ENCODE assay signal across 16 mouse cellular contexts in the genomic region with DNA sequence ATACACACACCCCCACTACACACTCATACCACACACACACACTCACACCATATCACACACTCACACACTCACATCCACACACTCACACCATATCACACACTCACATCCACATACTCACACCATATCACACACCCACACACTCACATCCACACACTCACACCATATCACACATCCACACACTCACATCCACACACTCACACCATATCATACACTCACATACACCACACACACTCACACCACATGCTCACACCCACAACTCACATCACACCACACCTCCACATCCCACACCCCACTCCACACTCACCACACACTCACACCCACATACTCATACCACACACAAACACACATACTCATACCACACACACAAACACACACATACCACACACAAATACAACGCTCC. TPM values are rescaled to one million over a fixed set of nuclear protein-coding genes. Genes with fewer than 3 reads are reported as not detected.
DNase-seq lines count a peak whose midpoint lies in the region; ATAC-seq and TF ChIP-seq lines count a peak whose summit lies in the region.
"Had no signal": no experiment of that assay in that cellular context is flagged by ENCODE, and none has a peak within 500 bp of the region (broad histone marks: within the 10 kb centered on the region; RNA-seq: fewer than 3 reads in every experiment).

No protein-coding gene starts in this region.

- ATAC-seq in forebrain, embryonic 12.5 days (ENCODE audit: low FRiP score), result no peak
- ATAC-seq in forebrain, embryonic 11.5 days (replicated peaks; ENCODE audit: low FRiP score), result no peak
- 0 out of 2 replicates have a peak, but pooled peaks have one; percentile 43 for ATAC-seq in kidney, postnatal 0 days (replicated peaks; ENCODE audit: low FRiP score, low read depth)
- no peak for ATAC-seq in kidney, embryonic 15.5 days (replicated peaks; ENCODE audit: low FRiP score)
- no peak for ATAC-seq in G1E (ENCODE audit: extremely low read depth, insufficient number of reproducible peaks, low FRiP score, poor library complexity, severe bottlenecking)

- H3K4me1 ChIP-seq in forebrain, embryonic 12.5 days, result peaks cover 27% of the 10 kb centered on the region
- peaks cover 3% of the 10 kb centered on the region for H3K4me1 ChIP-seq in forebrain, embryonic 11.5 days (replicated peaks; ENCODE audit: control insufficient read depth, insufficient read depth, low read length)
- no peaks in the 10 kb centered on the region for H3K4me1 ChIP-seq in kidney, postnatal 0 days (replicated peaks; ENCODE audit: insufficient read depth, low read length)
- no peaks in the 10 kb centered on the region for H3K4me1 ChIP-seq in kidney, embryonic 15.5 days
- H3K4me1 ChIP-seq in G1E (ENCODE audit: insufficient read depth, low read depth, low read length) (no peaks in the 10 kb centered on the region), MEL (ENCODE audit: control insufficient read depth in 1 of 2, insufficient read depth in 2 of 2, low read length in 2 of 2) (no peaks in the 10 kb centered on the region)
- H3K4me1 ChIP-seq: embryonic facial prominence, embryonic 12.5 days had no signal

- no peaks in the 10 kb centered on the region for H3K36me3 ChIP-seq in forebrain, embryonic 12.5 days (replicated peaks)
- no peaks in the 10 kb centered on the region for H3K36me3 ChIP-seq in forebrain, embryonic 11.5 days (ENCODE audit: control insufficient read depth, insufficient read depth, low read length)
- no peaks in the 10 kb centered on the region for H3K36me3 ChIP-seq in kidney, postnatal 0 days (ENCODE audit: insufficient read depth, low read length)
- no peaks in the 10 kb centered on the region for H3K36me3 ChIP-seq in kidney, embryonic 15.5 days
- H3K36me3 ChIP-seq in G1E (replicated peaks), result no peaks in the 10 kb centered on the region
- H3K36me3 ChIP-seq in MEL (ENCODE audit: control insufficient read depth in 1 of 2, insufficient read depth in 2 of 2, low read length in 2 of 2), result no peaks in the 10 kb centered on the region
- H3K36me3 ChIP-seq: embryonic facial prominence, embryonic 10.5 days; embryonic facial prominence, embryonic 12.5 days; forebrain, embryonic 10.5 days had no signal

- DNase-seq in forebrain, embryonic 11.5 days (ENCODE audit: low spot score), result no peak
- DNase-seq in kidney, postnatal 0 days (ENCODE audit: low spot score), result no peak
- DNase-seq in G1E (ENCODE audit: low spot score), result no peak
- DNase-seq in MEL (ENCODE audit: low read depth, low spot score), result no peak
- DNase-seq in urinary bladder, postnatal 10 days (ENCODE audit: low spot score), result no peak
- DNase-seq in ovary, adult 18-20 months (ENCODE audit: low spot score), result no peak
- DNase-seq: adrenal gland, adult 2 months; adrenal gland, postnatal 14 days; adrenal gland, postnatal 36 days; cerebellum, adult 18-20 months; cerebellum, postnatal 10 days had no signal

- H3K4me2 ChIP-seq in forebrain, embryonic 12.5 days, result no peak overlapping the region
- H3K4me2 ChIP-seq in forebrain, embryonic 11.5 days (ENCODE audit: low read depth, low read length, severe bottlenecking), result no peak overlapping the region
- H3K4me2 ChIP-seq in kidney, postnatal 0 days (ENCODE audit: low read length), result no peak overlapping the region
- no peak overlapping the region for H3K4me2 ChIP-seq in kidney, embryonic 15.5 days
- H3K4me2 ChIP-seq: embryonic facial prominence, embryonic 12.5 days had no signal

- H3K4me3 ChIP-seq in forebrain, embryonic 12.5 days (replicated peaks), result no peak overlapping the region
- H3K4me3 ChIP-seq in forebrain, embryonic 11.5 days (ENCODE audit: low read depth, low read length), result no peak overlapping the region
- no peak overlapping the region for H3K4me3 ChIP-seq in kidney, postnatal 0 days (replicated peaks; ENCODE audit: low read depth, low read length)
- H3K4me3 ChIP-seq in kidney, embryonic 15.5 days (replicated peaks), result no peak overlapping the region
- H3K4me3 ChIP-seq in G1E (ENCODE audit: low read depth, low read length) (peak overlapping the region; percentile 2; the same call in 1 of the 2 replicates), MEL (ENCODE audit: control insufficient read depth in 1 of 2, insufficient read depth in 1 of 2, low read depth in 2 of 2, low read length in 2 of 2) (no peak overlapping the region)
- H3K4me3 ChIP-seq: embryonic facial prominence, embryonic 10.5 days; embryonic facial prominence, embryonic 12.5 days; forebrain, embryonic 10.5 days had no signal

- H3K27me3 ChIP-seq in forebrain, embryonic 12.5 days, result no peaks in the 10 kb centered on the region
- no peaks in the 10 kb centered on the region for H3K27me3 ChIP-seq in forebrain, embryonic 11.5 days (ENCODE audit: control insufficient read depth, insufficient read depth, low read length)
- no peaks in the 10 kb centered on the region for H3K27me3 ChIP-seq in kidney, postnatal 0 days (ENCODE audit: insufficient read depth, low read length)
- no peaks in the 10 kb centered on the region for H3K27me3 ChIP-seq in kidney, embryonic 15.5 days
- H3K27me3 ChIP-seq in G1E (ENCODE audit: insufficient read depth, low read length) (no peaks in the 10 kb centered on the region; the same call in 1 of the 2 replicates), MEL (ENCODE audit: control insufficient read depth in 1 of 2, insufficient read depth in 2 of 2, low read length in 2 of 2) (no peaks in the 10 kb centered on the region)
- H3K27me3 ChIP-seq: embryonic facial prominence, embryonic 12.5 days had no signal

- WGBS in forebrain, embryonic 12.5 days, result 89% methylated on average over 1 of the region's 1 CpGs
- WGBS in forebrain, embryonic 11.5 days, result 90% methylated on average over 1 of the region's 1 CpGs
- WGBS in kidney, postnatal 0 days, result 94% methylated on average over 1 of the region's 1 CpGs
- 97% methylated on average over 1 of the region's 1 CpGs for WGBS in kidney, embryonic 15.5 days

- TF ChIP-seq RAD21 in MEL (IDR thresholded peaks at IDR 0.05; ENCODE audit: low read depth, low read length), result no peak

- no peak overlapping the region for H3K9ac ChIP-seq in forebrain, embryonic 12.5 days
- no peak overlapping the region for H3K9ac ChIP-seq in forebrain, embryonic 11.5 days (ENCODE audit: low read length)
- no peak overlapping the region for H3K9ac ChIP-seq in kidney, postnatal 0 days (ENCODE audit: low read depth, low read length)
- no peak overlapping the region for H3K9ac ChIP-seq in kidney, embryonic 15.5 days
- no peak overlapping the region for H3K9ac ChIP-seq in MEL (ENCODE audit: control insufficient read depth, low read depth, low read length, poor library complexity, severe bottlenecking)
- H3K9ac ChIP-seq: embryonic facial prominence, embryonic 12.5 days had no signal

- no peak for TF ChIP-seq CTCF in kidney, postnatal 0 days (IDR thresholded peaks at IDR 0.05; ENCODE audit: low read depth)
- TF ChIP-seq CTCF in G1E (IDR thresholded peaks at IDR 0.05; ENCODE audit: low read depth, low read length), result no peak
- TF ChIP-seq CTCF in MEL (IDR thresholded peaks at IDR 0.05 in 2 of 3, conservative IDR thresholded peaks at IDR 0.05 in 1 of 3; ENCODE audit: control insufficient read depth in 1 of 3, insufficient read depth in 1 of 3, low read depth in 2 of 3, low read length in 3 of 3, poor library complexity in 1 of 3, severe bottlenecking in 1 of 3), result no peak

- H3K27ac ChIP-seq in forebrain, embryonic 12.5 days, result 0 out of 2 replicates have a peak overlapping the region, but pooled peaks have one; percentile 21
- no peak overlapping the region for H3K27ac ChIP-seq in forebrain, embryonic 11.5 days (ENCODE audit: low read depth, low read length)
- H3K27ac ChIP-seq in kidney, postnatal 0 days, result no peak overlapping the region
- no peak overlapping the region for H3K27ac ChIP-seq in kidney, embryonic 15.5 days
- no peak overlapping the region for H3K27ac ChIP-seq in MEL (ENCODE audit: control insufficient read depth, low read depth, low read length)
- H3K27ac ChIP-seq: embryonic facial prominence, embryonic 10.5 days; embryonic facial prominence, embryonic 12.5 days; forebrain, embryonic 10.5 days had no signal

- no peaks in the 10 kb centered on the region for H3K79me2 ChIP-seq in MEL (ENCODE audit: control insufficient read depth, insufficient read depth, low read length, poor library complexity)

- no peak for TF ChIP-seq POLR2A in MEL (IDR thresholded peaks at IDR 0.05; ENCODE audit: control insufficient read depth in 1 of 2, insufficient read depth in 1 of 2, low read depth in 1 of 2, low read length in 2 of 2, poor library complexity in 1 of 2)

- no peaks in the 10 kb centered on the region for H3K9me3 ChIP-seq in forebrain, embryonic 12.5 days
- H3K9me3 ChIP-seq in forebrain, embryonic 11.5 days (ENCODE audit: control insufficient read depth, low read length), result no peaks in the 10 kb centered on the region
- H3K9me3 ChIP-seq in kidney, postnatal 0 days (replicated peaks; ENCODE audit: low read length), result no peaks in the 10 kb centered on the region
- no peaks in the 10 kb centered on the region for H3K9me3 ChIP-seq in kidney, embryonic 15.5 days (replicated peaks)
- H3K9me3 ChIP-seq in G1E (replicated peaks), result no peaks in the 10 kb centered on the region
- no peaks in the 10 kb centered on the region for H3K9me3 ChIP-seq in MEL (replicated peaks; ENCODE audit: insufficient read depth, low read length)
- H3K9me3 ChIP-seq: embryonic facial prominence, embryonic 10.5 days; embryonic facial prominence, embryonic 12.5 days; forebrain, embryonic 10.5 days had no signal

- no peak for TF ChIP-seq EP300 in MEL (IDR thresholded peaks at IDR 0.05; ENCODE audit: low read depth in 1 of 2, low read length in 2 of 2)

TF ChIP-seq in MEL, 35 proteins besides CTCF, POLR2A, EP300 and RAD21:
- TF ChIP-seq TCF12 (IDR thresholded peaks at IDR 0.05; ENCODE audit: low read depth, low read length) (no peak), MXI1 (IDR thresholded peaks at IDR 0.05; ENCODE audit: low read depth, low read length) (no peak), NRF1 (IDR thresholded peaks at IDR 0.05; ENCODE audit: insufficient read depth, low read depth, low read length, poor library complexity, severe bottlenecking) (no peak), POLR2AphosphoS5 (IDR thresholded peaks at IDR 0.05; ENCODE audit: borderline replicate concordance, low read depth, low read length) (peak; percentile 91; the same call in 1 of the 2 replicates)
TF ChIP-seq in MEL: peak in this region for 1.

RNA-seq across cellular contexts. Expression of gene Pomgnt2, which starts 38.0 kb away (rescaled TPM):
- polyA plus RNA-seq in forebrain, embryonic 12.5 days (2016; fragmentation: Nextera tagmentation; extraction: Ambion mirVana), result 14.0 and 15.2 TPM in 2 replicates
- polyA plus RNA-seq in forebrain, embryonic 11.5 days (2014; fragmentation: Nextera tagmentation; extraction: Ambion mirVana), result 12.9 and 14.6 TPM in 2 replicates
- polyA plus RNA-seq in kidney, postnatal 0 days (2015; fragmentation: Nextera tagmentation; extraction: Ambion mirVana), result 12.6 and 13.0 TPM in 2 replicates
- 14.7 and 17.1 TPM in 2 replicates for polyA plus RNA-seq in kidney, embryonic 15.5 days (2015; fragmentation: Nextera tagmentation; extraction: Ambion mirVana)
- total RNA-seq in G1E (2014; fragmentation: Nextera tagmentation) (not detected in 2 replicates), G1E (2017) (0.22 TPM in 1 of 2 replicates, not detected in the other), MEL (2012; rRNA removed) (not detected in 2 replicates)
- polyA plus RNA-seq in G1E (2012) (not detected in 2 replicates), MEL (2012; ENCODE audit: insufficient read depth in 1 of 2, insufficient read length in 2 of 2, low read depth in 1 of 2, low replicate concordance in 2 of 2, missing spikeins in 1 of 2) (not detected)

Comparison
In these comparisons a context has a peak if more than half of its experiments do, and no peak if none do; other contexts are left out.
1. RNA of gene Pomgnt2, which starts 38.0 kb away (polyA plus RNA-seq): 14.7 to 17.1 TPM in kidney, embryonic 15.5 days, 14.0 to 15.2 TPM in forebrain, embryonic 12.5 days, 12.9 to 14.6 TPM in forebrain, embryonic 11.5 days and 12.6 to 13.0 TPM in kidney, postnatal 0 days; not detected in G1E and not detected in MEL; every median in the first group is over 10 times any median in the second.